Mouse (Mus musculus): ENCODE data around the gene Nat14.

Gene Nat14

GRCm38 (mm10) chr7:4920496-4920895 is 1.3 kb upstream of the Nat14 start:
- DNase-seq (ENCODE audit: low spot score), result no peak

GRCm38 (mm10) chr7:4920976-4921823 is 628 bp upstream of the Nat14 start:
- DNase-seq (ENCODE audit: low spot score), result no peak

GRCm38 (mm10) chr7:4922508-4922907 is 680 bp downstream of the Nat14 start:
- no peak for DNase-seq (ENCODE audit: low spot score)

GRCm38 (mm10) chr7:4922931-4923565 is 1.2 kb downstream of the Nat14 start:
- no peak for DNase-seq (ENCODE audit: low spot score)

- DNase-seq (ENCODE audit: low spot score), result no peak
Observed at GRCm38 (mm10) chr7:4923586-4924364, 1.9 kb downstream of the Nat14 start.

- no peak for DNase-seq (ENCODE audit: low spot score)
Observed at GRCm38 (mm10) chr7:4924483-4924882, 2.7 kb downstream of the Nat14 start.

GRCm38 (mm10) chr7:4924891-4925301 is 3.1 kb downstream of the Nat14 start:
- no peak for DNase-seq (ENCODE audit: low spot score)

GRCm38 (mm10) chr7:4925441-4926381 is 3.9 kb downstream of the Nat14 start, which contains the start of gene Ssc5d:
TSS of gene Ssc5d (plus strand) at chr7:4925785.
- DNase-seq (ENCODE audit: low spot score), result no peak

- DNase-seq (ENCODE audit: low spot score), result no peak
Observed at GRCm38 (mm10) chr7:4926849-4927248, 5.0 kb downstream of the Nat14 start.

GRCm38 (mm10) chr7:4927711-4928110 is 5.9 kb downstream of the Nat14 start:
- no peak for DNase-seq (ENCODE audit: low spot score)

GRCm38 (mm10) chr7:4928323-4928722 is 6.5 kb downstream of the Nat14 start:
- no peak for DNase-seq (ENCODE audit: low spot score)

- DNase-seq (ENCODE audit: low spot score), result no peak
Observed at GRCm38 (mm10) chr7:4933103-4933502, 11.3 kb downstream of the Nat14 start.

- DNase-seq (ENCODE audit: low spot score), result no peak
Observed at GRCm38 (mm10) chr7:4934160-4934914, 12.5 kb downstream of the Nat14 start.

GRCm38 (mm10) chr7:4936832-4937231 is 15.0 kb downstream of the Nat14 start:
- no peak for DNase-seq (ENCODE audit: low spot score)

GRCm38 (mm10) chr7:4937392-4937791 is 15.6 kb downstream of the Nat14 start:
- DNase-seq (ENCODE audit: low spot score), result no peak

- no peak for DNase-seq (ENCODE audit: low spot score)
Observed at GRCm38 (mm10) chr7:4938456-4938855, 16.6 kb downstream of the Nat14 start.

GRCm38 (mm10) chr7:4940068-4940479 is 18.2 kb downstream of the Nat14 start:
- peak; percentile 71 for DNase-seq (ENCODE audit: low spot score)

- DNase-seq (ENCODE audit: low spot score), result no peak
Observed at GRCm38 (mm10) chr7:4942673-4943072, 20.8 kb downstream of the Nat14 start.

GRCm38 (mm10) chr7:4943223-4943815 is 21.5 kb downstream of the Nat14 start:
- peak; percentile 96 for DNase-seq (ENCODE audit: low spot score)

GRCm38 (mm10) chr7:4947855-4948254 is 26.0 kb downstream of the Nat14 start:
- DNase-seq (ENCODE audit: low spot score), result no peak

Data from ovary, postnatal 10 days (tissue).